Mouse (Mus musculus): Measurements from ENCODE around the gene Nfkb1. TPM values are rescaled to one million over a fixed set of nuclear protein-coding genes. Genes with fewer than 3 reads are reported as not detected.

The Nfkb1 gene
- 19.2 and 22.6 TPM in 2 replicates for polyA plus RNA-seq (2015; fragmentation: Nextera tagmentation; extraction: Ambion mirVana)

GRCm38 (mm10) chr3:135691191-135692131, at the start of gene Nfkb1:
TSS of gene Nfkb1 (minus strand) at chr3:135691547.
- peak; percentile 80 for ATAC-seq (ENCODE audit: insufficient read depth, low FRiP score)

GRCm38 (mm10) chr3:135740711-135741110, 49.4 kb upstream of the Nfkb1 start:
- no peak overlapping the region for H3K9ac ChIP-seq (ENCODE audit: low read length)
- WGBS: 77% methylated on average over 8 of the region's 8 CpGs
- ATAC-seq (ENCODE audit: insufficient read depth, low FRiP score): no peak
- no peak overlapping the region for H3K27ac ChIP-seq (ENCODE audit: low read length)
- no peaks in the 10 kb centered on the region for H3K27me3 ChIP-seq (ENCODE audit: control insufficient read depth, insufficient read depth, low read length)
- no peaks in the 10 kb centered on the region for H3K36me3 ChIP-seq (ENCODE audit: control insufficient read depth, insufficient read depth, low read length)
- no peaks in the 10 kb centered on the region for H3K4me1 ChIP-seq (ENCODE audit: control insufficient read depth, insufficient read depth, low read length)
- no peak overlapping the region for H3K4me2 ChIP-seq (ENCODE audit: low read depth, low read length)
- no peaks in the 10 kb centered on the region for H3K9me3 ChIP-seq (replicated peaks; ENCODE audit: control insufficient read depth, low read length)
- no peak overlapping the region for H3K4me3 ChIP-seq (replicated peaks; ENCODE audit: low read length)

More at GRCm38 (mm10) chr3:135691191-135692131, at the start of gene Nfkb1:
- under 1% methylated on average over 74 of the region's 102 CpGs for WGBS
- peaks cover 26% of the 10 kb centered on the region for H3K4me1 ChIP-seq (ENCODE audit: control insufficient read depth, insufficient read depth, low read length)
- peak within 1 kb of the TSS; percentile 81 for H3K4me2 ChIP-seq (ENCODE audit: low read depth, low read length)
- peak within 1 kb of the TSS; percentile 96 for H3K27ac ChIP-seq (ENCODE audit: low read length)
- H3K9ac ChIP-seq (ENCODE audit: low read length): peak within 1 kb of the TSS; percentile 100
- no peaks in the 10 kb centered on the region for H3K9me3 ChIP-seq (replicated peaks; ENCODE audit: control insufficient read depth, low read length)
- peak within 1 kb of the TSS; percentile 91 for H3K4me3 ChIP-seq (replicated peaks; ENCODE audit: low read length)
- H3K36me3 ChIP-seq (ENCODE audit: control insufficient read depth, insufficient read depth, low read length): no peaks in the 10 kb centered on the region
- H3K27me3 ChIP-seq (ENCODE audit: control insufficient read depth, insufficient read depth, low read length): no peaks in the 10 kb centered on the region

DNA sequence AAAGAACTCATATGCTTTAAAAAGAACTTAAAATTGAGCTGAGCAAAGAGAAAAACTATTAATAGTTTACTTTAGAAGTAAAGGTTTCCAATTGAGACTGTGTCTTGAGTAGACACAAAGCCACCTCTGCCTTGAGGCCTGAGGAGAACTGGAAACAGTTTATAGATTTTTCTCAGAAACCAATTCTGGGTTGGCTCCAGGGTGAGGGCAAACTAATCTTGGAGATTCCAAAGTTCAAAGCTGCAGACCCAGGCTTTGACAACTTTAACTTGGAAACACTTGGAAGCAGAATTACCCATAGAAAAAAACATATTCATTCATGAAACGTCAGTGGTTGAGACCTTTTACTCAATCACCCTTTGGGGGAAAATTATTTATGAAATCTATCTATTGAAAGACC, 43.4 kb upstream of the Nfkb1 start:
- no peak for ATAC-seq (ENCODE audit: insufficient read depth, low FRiP score)
- no peak overlapping the region for H3K27ac ChIP-seq (ENCODE audit: low read length)

GRCm38 (mm10) chr3:135732747-135733445, 41.5 kb upstream of the Nfkb1 start:
- Histone ChIP-seq H3K27ac (ENCODE audit: low read length) (no peak overlapping the region), H3K4me2 (ENCODE audit: low read depth, low read length) (no peak overlapping the region), H3K27me3 (ENCODE audit: control insufficient read depth, insufficient read depth, low read length) (no peaks in the 10 kb centered on the region), H3K36me3 (ENCODE audit: control insufficient read depth, insufficient read depth, low read length) (no peaks in the 10 kb centered on the region), H3K4me3 (replicated peaks; ENCODE audit: low read length) (no peak overlapping the region), H3K9me3 (replicated peaks; ENCODE audit: control insufficient read depth, low read length) (no peaks in the 10 kb centered on the region), H3K9ac (ENCODE audit: low read length) (no peak overlapping the region), H3K4me1 (ENCODE audit: control insufficient read depth, insufficient read depth, low read length) (peaks cover 10% of the 10 kb centered on the region; the same call in 1 of the 2 replicates)
- no peak for ATAC-seq (ENCODE audit: insufficient read depth, low FRiP score)
- 71% methylated on average over 10 of the region's 10 CpGs for WGBS

More for the DNA sequence above, 43.4 kb upstream of the Nfkb1 start:
- H3K4me3 ChIP-seq (replicated peaks; ENCODE audit: low read length): no peak overlapping the region
- 0 out of 2 replicates have a peak, but pooled peaks cover 7% of the 10 kb centered on the region for H3K4me1 ChIP-seq (ENCODE audit: control insufficient read depth, insufficient read depth, low read length)
- 76% methylated on average over 1 of the region's 1 CpGs for WGBS
- no peak overlapping the region for H3K4me2 ChIP-seq (ENCODE audit: low read depth, low read length)
- no peaks in the 10 kb centered on the region for H3K36me3 ChIP-seq (ENCODE audit: control insufficient read depth, insufficient read depth, low read length)
- H3K27me3 ChIP-seq (ENCODE audit: control insufficient read depth, insufficient read depth, low read length): no peaks in the 10 kb centered on the region
- no peak overlapping the region for H3K9ac ChIP-seq (ENCODE audit: low read length)
- H3K9me3 ChIP-seq (replicated peaks; ENCODE audit: control insufficient read depth, low read length): no peaks in the 10 kb centered on the region

- H3K27me3 ChIP-seq (ENCODE audit: control insufficient read depth, insufficient read depth, low read length): no peaks in the 10 kb centered on the region
- no peak overlapping the region for H3K4me3 ChIP-seq (replicated peaks; ENCODE audit: low read length)
- ATAC-seq (ENCODE audit: insufficient read depth, low FRiP score): peak; percentile 63
- no peaks in the 10 kb centered on the region; the same call in 1 of the 2 replicates for H3K9me3 ChIP-seq (replicated peaks; ENCODE audit: control insufficient read depth, low read length)
- H3K27ac ChIP-seq (ENCODE audit: low read length): peak overlapping the region; percentile 26; the same call in 1 of the 2 replicates
- 25% methylated on average over 17 of the region's 17 CpGs for WGBS
- peaks cover 10% of the 10 kb centered on the region; the same call in 1 of the 2 replicates for H3K4me1 ChIP-seq (ENCODE audit: control insufficient read depth, insufficient read depth, low read length)
- peak overlapping the region; percentile 32; the same call in 1 of the 2 replicates for H3K4me2 ChIP-seq (ENCODE audit: low read depth, low read length)
- H3K9ac ChIP-seq (ENCODE audit: low read length): no peak overlapping the region
- H3K36me3 ChIP-seq (ENCODE audit: control insufficient read depth, insufficient read depth, low read length): no peaks in the 10 kb centered on the region
These were observed 40.1 kb upstream of the Nfkb1 start for GRCm38 (mm10) chr3:135731292-135732047.

GRCm38 (mm10) chr3:135730790-135731189, 39.4 kb upstream of the Nfkb1 start:
- Histone ChIP-seq H3K4me3 (replicated peaks; ENCODE audit: low read length) (no peak overlapping the region), H3K9me3 (replicated peaks; ENCODE audit: control insufficient read depth, low read length) (no peaks in the 10 kb centered on the region; the same call in 1 of the 2 replicates), H3K27ac (ENCODE audit: low read length) (no peak overlapping the region), H3K27me3 (ENCODE audit: control insufficient read depth, insufficient read depth, low read length) (no peaks in the 10 kb centered on the region), H3K9ac (ENCODE audit: low read length) (no peak overlapping the region), H3K4me1 (ENCODE audit: control insufficient read depth, insufficient read depth, low read length) (peaks cover 10% of the 10 kb centered on the region; the same call in 1 of the 2 replicates), H3K36me3 (ENCODE audit: control insufficient read depth, insufficient read depth, low read length) (no peaks in the 10 kb centered on the region), H3K4me2 (ENCODE audit: low read depth, low read length) (no peak overlapping the region)
- ATAC-seq (ENCODE audit: insufficient read depth, low FRiP score): no peak
- 56% methylated on average over 9 of the region's 9 CpGs for WGBS

DNA sequence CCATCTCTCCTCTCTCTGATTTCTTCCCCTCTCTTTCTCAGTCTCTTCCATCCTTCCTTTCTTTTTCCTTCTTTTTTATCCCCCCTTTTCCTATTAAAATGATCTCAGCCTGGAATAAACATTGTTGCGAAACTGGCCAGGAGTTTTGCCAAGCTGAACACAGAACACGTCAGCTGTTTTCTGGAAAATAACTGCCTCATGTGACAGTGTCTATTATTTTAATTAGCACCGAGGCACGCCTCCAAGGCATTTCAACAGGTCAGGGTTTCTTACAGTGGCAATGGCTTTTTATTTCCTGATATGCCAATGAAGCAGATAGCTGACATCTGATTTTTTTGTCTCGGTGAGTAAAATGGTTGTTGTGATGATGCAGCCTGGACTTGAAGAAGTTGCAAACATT, 38.2 kb upstream of the Nfkb1 start:
- no peak for ATAC-seq (ENCODE audit: insufficient read depth, low FRiP score)
- H3K9me3 ChIP-seq (replicated peaks; ENCODE audit: control insufficient read depth, low read length): no peaks in the 10 kb centered on the region; the same call in 1 of the 2 replicates
- WGBS: 58% methylated on average over 5 of the region's 5 CpGs
- H3K9ac ChIP-seq (ENCODE audit: low read length): no peak overlapping the region
- no peaks in the 10 kb centered on the region for H3K36me3 ChIP-seq (ENCODE audit: control insufficient read depth, insufficient read depth, low read length)
- H3K27ac ChIP-seq (ENCODE audit: low read length): no peak overlapping the region
- H3K4me2 ChIP-seq (ENCODE audit: low read depth, low read length): no peak overlapping the region
- no peaks in the 10 kb centered on the region for H3K27me3 ChIP-seq (ENCODE audit: control insufficient read depth, insufficient read depth, low read length)
- H3K4me1 ChIP-seq (ENCODE audit: control insufficient read depth, insufficient read depth, low read length): peaks cover 10% of the 10 kb centered on the region; the same call in 1 of the 2 replicates
- H3K4me3 ChIP-seq (replicated peaks; ENCODE audit: low read length): no peak overlapping the region

GRCm38 (mm10) chr3:135728900-135729299, 37.6 kb upstream of the Nfkb1 start:
- Histone ChIP-seq H3K4me2 (ENCODE audit: low read depth, low read length) (no peak overlapping the region), H3K4me3 (replicated peaks; ENCODE audit: low read length) (no peak overlapping the region), H3K4me1 (ENCODE audit: control insufficient read depth, insufficient read depth, low read length) (peaks cover 10% of the 10 kb centered on the region; the same call in 1 of the 2 replicates), H3K9ac (ENCODE audit: low read length) (no peak overlapping the region; the same call in 1 of the 2 replicates), H3K36me3 (ENCODE audit: control insufficient read depth, insufficient read depth, low read length) (no peaks in the 10 kb centered on the region), H3K27ac (ENCODE audit: low read length) (no peak overlapping the region; the same call in 1 of the 2 replicates), H3K27me3 (ENCODE audit: control insufficient read depth, insufficient read depth, low read length) (no peaks in the 10 kb centered on the region), H3K9me3 (replicated peaks; ENCODE audit: control insufficient read depth, low read length) (no peaks in the 10 kb centered on the region; the same call in 1 of the 2 replicates)
- no peak for ATAC-seq (ENCODE audit: insufficient read depth, low FRiP score)
- WGBS: 61% methylated on average over 6 of the region's 6 CpGs

All from stomach, embryonic 16.5 days (tissue).